Comparison of ENCODE assay signal across 8 mouse cellular contexts in the genomic region with DNA sequence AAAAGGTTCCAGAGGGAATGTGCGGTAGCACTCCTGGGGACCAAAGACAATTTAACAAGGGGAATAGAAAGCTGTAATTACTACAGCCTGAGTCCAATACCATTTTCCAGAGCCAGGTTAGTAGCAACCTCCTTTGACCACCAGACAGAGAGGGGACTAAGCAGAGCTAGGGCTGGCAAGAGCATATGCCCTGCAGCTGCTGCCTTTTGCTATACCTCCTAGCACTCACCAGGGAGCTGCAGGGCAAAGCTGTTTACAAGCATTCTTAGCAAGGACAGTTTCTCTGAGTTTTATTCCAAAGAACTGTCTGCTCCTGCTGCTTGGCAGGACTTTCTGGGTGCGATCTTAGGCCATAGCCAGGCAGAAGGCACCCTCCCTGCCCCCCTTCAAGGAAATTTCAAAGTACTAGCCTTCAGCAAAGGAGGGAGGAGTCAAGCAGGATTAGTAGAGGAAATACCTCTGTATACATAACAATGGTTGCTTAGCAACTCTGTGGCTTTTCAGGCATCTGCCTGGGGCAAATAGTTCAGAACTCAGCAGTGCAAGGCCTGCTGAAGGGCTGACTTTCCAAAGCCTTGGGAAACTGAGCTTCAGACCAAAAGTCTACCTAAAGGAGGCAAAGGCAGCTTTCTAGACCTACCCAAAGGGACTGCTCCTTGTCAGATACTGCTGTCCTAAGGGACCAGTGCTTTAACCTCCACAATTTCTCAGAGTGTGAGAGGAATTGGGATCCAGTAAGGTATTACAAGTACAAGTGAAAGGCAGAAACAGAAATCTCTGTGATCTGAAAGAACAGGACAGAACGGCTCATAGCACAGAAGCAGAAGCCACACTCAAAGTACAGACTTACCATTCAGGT.
A peak's percentile ranks its signal among the peaks of the same experiment; 100 is the strongest.
DNase-seq lines count a peak whose midpoint lies in the region; ATAC-seq and TF ChIP-seq lines count a peak whose summit lies in the region.
"Had no signal": no experiment of that assay in that cellular context is flagged by ENCODE, and none has a peak within 500 bp of the region (broad histone marks: within the 10 kb centered on the region; RNA-seq: fewer than 3 reads in every experiment).

No protein-coding gene starts in this region.

- no peaks in the 10 kb centered on the region for H3K79me2 ChIP-seq in MEL (ENCODE audit: control insufficient read depth, insufficient read depth, low read length, poor library complexity)

- H3K4me2 ChIP-seq in forebrain, embryonic 16.5 days (ENCODE audit: low read length): no peak overlapping the region
- H3K4me2 ChIP-seq in midbrain, embryonic 12.5 days (replicated peaks): no peak overlapping the region

- peak; percentile 70 for ATAC-seq in forebrain, embryonic 16.5 days
- peak; percentile 98 for ATAC-seq in midbrain, embryonic 12.5 days (ENCODE audit: low FRiP score, low read depth)

- no peak for TF ChIP-seq EP300 in MEL (IDR thresholded peaks at IDR 0.05; ENCODE audit: low read depth in 1 of 2, low read length in 2 of 2)

- H3K27ac ChIP-seq in MEL (ENCODE audit: control insufficient read depth, low read depth, low read length): no peak overlapping the region
- H3K27ac ChIP-seq in forebrain, embryonic 16.5 days (ENCODE audit: low read length): no peak overlapping the region
- peak overlapping the region; percentile 60; the same call in 1 of the 2 replicates for H3K27ac ChIP-seq in midbrain, embryonic 12.5 days (replicated peaks)

- TF ChIP-seq POLR2A in MEL (IDR thresholded peaks at IDR 0.05; ENCODE audit: control insufficient read depth in 1 of 2, insufficient read depth in 1 of 2, low read depth in 1 of 2, low read length in 2 of 2, poor library complexity in 1 of 2): no peak

- WGBS in forebrain, embryonic 16.5 days: 21% methylated on average over 3 of the region's 3 CpGs
- 25% methylated on average over 3 of the region's 3 CpGs for WGBS in midbrain, embryonic 12.5 days

- H3K9ac ChIP-seq in MEL (ENCODE audit: control insufficient read depth, low read depth, low read length, poor library complexity, severe bottlenecking): no peak overlapping the region
- no peak overlapping the region for H3K9ac ChIP-seq in forebrain, embryonic 16.5 days (replicated peaks; ENCODE audit: low read depth, low read length)
- no peak overlapping the region for H3K9ac ChIP-seq in midbrain, embryonic 12.5 days (replicated peaks)

- no peaks in the 10 kb centered on the region for H3K4me1 ChIP-seq in MEL (ENCODE audit: control insufficient read depth in 1 of 2, insufficient read depth in 2 of 2, low read length in 2 of 2)
- peaks cover 5% of the 10 kb centered on the region; the same call in 1 of the 2 replicates for H3K4me1 ChIP-seq in forebrain, embryonic 16.5 days (replicated peaks; ENCODE audit: control insufficient read depth, insufficient read depth, low read length)
- H3K4me1 ChIP-seq in midbrain, embryonic 12.5 days: peaks cover 8% of the 10 kb centered on the region; the same call in 1 of the 2 replicates

- TF ChIP-seq RAD21 in MEL (IDR thresholded peaks at IDR 0.05; ENCODE audit: low read depth, low read length): no peak

- no peaks in the 10 kb centered on the region for H3K36me3 ChIP-seq in MEL (ENCODE audit: control insufficient read depth in 1 of 2, insufficient read depth in 2 of 2, low read length in 2 of 2)
- H3K36me3 ChIP-seq in forebrain, embryonic 16.5 days (ENCODE audit: control insufficient read depth, insufficient read depth): no peaks in the 10 kb centered on the region
- no peaks in the 10 kb centered on the region for H3K36me3 ChIP-seq in midbrain, embryonic 12.5 days

- no peak overlapping the region for H3K4me3 ChIP-seq in MEL (ENCODE audit: control insufficient read depth in 1 of 2, insufficient read depth in 1 of 2, low read depth in 2 of 2, low read length in 2 of 2)
- no peak overlapping the region for H3K4me3 ChIP-seq in forebrain, embryonic 16.5 days (replicated peaks; ENCODE audit: low read length)
- H3K4me3 ChIP-seq in midbrain, embryonic 12.5 days: no peak overlapping the region

- DNase-seq in A20 (ENCODE audit: low read depth, low spot score): peak; percentile 5
- peak; percentile 26 for DNase-seq in MEL (ENCODE audit: low read depth, low spot score)
- no peak for DNase-seq in thymus, postnatal 4 days
- DNase-seq in cerebellum, adult 9-10 months: no peak
- DNase-seq in ovary, postnatal 10 days (ENCODE audit: low spot score): no peak
- DNase-seq: lung, adult 18-20 months had no signal

- H3K27me3 ChIP-seq in MEL (ENCODE audit: control insufficient read depth in 1 of 2, insufficient read depth in 2 of 2, low read length in 2 of 2): no peaks in the 10 kb centered on the region
- no peaks in the 10 kb centered on the region for H3K27me3 ChIP-seq in forebrain, embryonic 16.5 days (replicated peaks; ENCODE audit: control insufficient read depth, insufficient read depth, low read length)
- H3K27me3 ChIP-seq in midbrain, embryonic 12.5 days: no peaks in the 10 kb centered on the region

- no peak for TF ChIP-seq CTCF in MEL (IDR thresholded peaks at IDR 0.05 in 2 of 3, conservative IDR thresholded peaks at IDR 0.05 in 1 of 3; ENCODE audit: control insufficient read depth in 1 of 3, insufficient read depth in 1 of 3, low read depth in 2 of 3, low read length in 3 of 3, poor library complexity in 1 of 3, severe bottlenecking in 1 of 3)

- H3K9me3 ChIP-seq in MEL (replicated peaks; ENCODE audit: insufficient read depth, low read length): no peaks in the 10 kb centered on the region
- no peaks in the 10 kb centered on the region for H3K9me3 ChIP-seq in forebrain, embryonic 16.5 days (ENCODE audit: control insufficient read depth, low read length)
- H3K9me3 ChIP-seq in midbrain, embryonic 12.5 days: no peaks in the 10 kb centered on the region

TF ChIP-seq in MEL, 35 proteins besides CTCF, POLR2A, EP300 and RAD21:
- TF ChIP-seq MAFK (IDR thresholded peaks at IDR 0.05; ENCODE audit: borderline replicate concordance, low read depth, low read length): no peak
- no peak for TF ChIP-seq TAL1 (IDR thresholded peaks at IDR 0.05; ENCODE audit: low read length)

Comparison
In these comparisons a context has a peak if more than half of its experiments do, and no peak if none do; other contexts are left out.
1. DNase-seq: peak in A20 (single experiment) and MEL (single experiment); none in thymus, postnatal 4 days (single experiment), cerebellum, adult 9-10 months (single experiment) and ovary, postnatal 10 days (single experiment).